Mouse (Mus musculus): ENCODE data around the gene Pyurf.

Gene Pyurf

GRCm38 (mm10) chr6:57691467-57692261 lies at the start of gene Pyurf:
Gene Pyurf (minus strand): TSS chr6:57692078.
- DNase-seq: peak; percentile 89

GRCm38 (mm10) chr6:57721347-57721746 lies 29.5 kb upstream of the Pyurf start:
- DNase-seq: no peak

- DNase-seq: no peak
Measured at GRCm38 (mm10) chr6:57711726-57712125, 19.8 kb upstream of the Pyurf start.

- no peak for DNase-seq
Measured at GRCm38 (mm10) chr6:57706721-57707120, 14.8 kb upstream of the Pyurf start.

- peak; percentile 47 for DNase-seq
Measured at GRCm38 (mm10) chr6:57703703-57704102, 11.8 kb upstream of the Pyurf start.

GRCm38 (mm10) chr6:57702743-57703499 lies 11.0 kb upstream of the Pyurf start:
- peak; percentile 98 for DNase-seq

GRCm38 (mm10) chr6:57702376-57702742 lies 10.5 kb upstream of the Pyurf start, which contains the start of gene Lancl2:
Gene Lancl2 (plus strand): TSS chr6:57702540.
- DNase-seq: peak; percentile 73

GRCm38 (mm10) chr6:57701686-57702085 lies 9.8 kb upstream of the Pyurf start:
- peak; percentile 9 for DNase-seq

- DNase-seq: no peak
Measured at GRCm38 (mm10) chr6:57693116-57693515, 1.2 kb upstream of the Pyurf start.

- no peak for DNase-seq
Measured at GRCm38 (mm10) chr6:57684156-57684555, 7.7 kb downstream of the Pyurf start.

GRCm38 (mm10) chr6:57661295-57661694 lies 30.6 kb downstream of the Pyurf start:
- no peak for DNase-seq

- no peak for DNase-seq
Measured at GRCm38 (mm10) chr6:57647256-57647655, 44.6 kb downstream of the Pyurf start.

GRCm38 (mm10) chr6:57641789-57642188 lies 50.1 kb downstream of the Pyurf start:
- DNase-seq: no peak

GRCm38 (mm10) chr6:57639531-57639930 lies 52.3 kb downstream of the Pyurf start:
- DNase-seq: no peak

All from cerebellum, adult 11-12 months (tissue).